Mouse (Mus musculus) CH12.LX (cell line): ENCODE data around the gene Zfp618. TPM values are rescaled to one million over a fixed set of nuclear protein-coding genes. Genes with fewer than 3 reads are reported as not detected.

ENCODE experiments used
- DNase-seq: peaks from one replicate; pipeline ENCODE4 v3.0.0-alpha.2; 2013; ENCODE audit errors: extremely low read depth
- H3K27ac ChIP-seq: 2 replicates; pipeline ENCODE4 v1.5.1; 2012; ENCODE audit warnings: low read depth, mild to moderate bottlenecking, control low read depth, moderate library complexity; ENCODE audit not compliant: insufficient read depth
- H3K27me3 ChIP-seq: replicated peaks from 2 replicates; pipeline ENCODE3; 2012; ENCODE audit warnings: inconsistent platforms
- H3K36me3 ChIP-seq, 2 experiments: replicated peaks in 1 of 2; 2 replicates each; pipeline versions ENCODE3 to v1.6.1; 2012; ENCODE audit warnings: inconsistent platforms in 1 of 2, low read length in 1 of 2, mild to moderate bottlenecking in 1 of 2, mixed read lengths in 1 of 2, moderate library complexity in 1 of 2; ENCODE audit not compliant: control insufficient read depth in 1 of 2, insufficient read depth in 1 of 2
- H3K4me1 ChIP-seq, 2 experiments: 2 replicates each; pipeline ENCODE4 v1.6.1; 2012; ENCODE audit warnings: inconsistent platforms in 1 of 2, moderate library complexity in 1 of 2; ENCODE audit not compliant: insufficient read depth in 2 of 2, control insufficient read depth in 1 of 2
- H3K4me2 ChIP-seq: 2 replicates; pipeline ENCODE4 v1.6.1; 2012; ENCODE audit warnings: low read depth, mild to moderate bottlenecking, control low read depth; ENCODE audit not compliant: poor library complexity, insufficient read depth, severe bottlenecking
- H3K4me3 ChIP-seq, 3 experiments: fragments of 150-350 bp in 1 of 3; sonication (generic) in 1 of 3; replicated peaks in 1 of 3; 2 replicates each; pipeline versions ENCODE3 to v1.5.1; 2011 to 2012; ENCODE audit warnings: low read depth in 2 of 3, low read length in 2 of 3, mild to moderate bottlenecking in 2 of 3, moderate library complexity in 2 of 3, control low read depth in 1 of 3, improper control_type of control experiment in 1 of 3, inconsistent platforms in 1 of 3, mixed read lengths in 1 of 3; ENCODE audit not compliant: poor library complexity in 1 of 3
- H3K79me2 ChIP-seq: replicated peaks from 2 replicates; pipeline ENCODE4 v1.6.1; 2012; ENCODE audit warnings: mild to moderate bottlenecking, moderate library complexity; ENCODE audit not compliant: control insufficient read depth, poor library complexity, insufficient read depth, severe bottlenecking; ENCODE audit errors: extremely low read depth
- H3K9ac ChIP-seq: 2 replicates; pipeline ENCODE4 v1.6.1; 2012; ENCODE audit warnings: low read depth, mild to moderate bottlenecking, control low read depth, moderate library complexity; ENCODE audit not compliant: insufficient read depth
- H3K9me3 ChIP-seq: replicated peaks from 2 replicates; pipeline ENCODE3; 2012; ENCODE audit warnings: low read length, inconsistent platforms, mixed read lengths
- BHLHE40 ChIP-seq: IDR thresholded peaks from 2 replicates; pipeline ENCODE4 v1.6.1; 2011; ENCODE audit warnings: mild to moderate bottlenecking, low read depth, low read length, improper control_type of control experiment
- CHD2 ChIP-seq: IDR thresholded peaks from 2 replicates; pipeline ENCODE4 v1.6.1; 2011; ENCODE audit warnings: low read length, improper control_type of control experiment
- CTCF ChIP-seq, 2 experiments: IDR thresholded peaks in 1 of 2; conservative IDR thresholded peaks in 1 of 2; 2 replicates each; pipeline ENCODE4 v1.5.1; 2011 to 2012; ENCODE audit warnings: low read depth in 2 of 2, low read length in 2 of 2, improper control_type of control experiment in 1 of 2, inconsistent platforms in 1 of 2, mild to moderate bottlenecking in 1 of 2, moderate library complexity in 1 of 2
- E2F4 ChIP-seq: IDR thresholded peaks from 2 replicates; pipeline ENCODE4 v1.6.1; 2011; ENCODE audit warnings: low read depth, low read length, improper control_type of control experiment; ENCODE audit not compliant: insufficient replicate concordance
- ELF1 ChIP-seq: IDR thresholded peaks from 2 replicates; pipeline ENCODE4 v1.6.1; 2014; ENCODE audit warnings: low read depth, mild to moderate bottlenecking, inconsistent platforms, low read length, improper control_type of control experiment
- JUN ChIP-seq: IDR thresholded peaks from 2 replicates; pipeline ENCODE4 v1.6.1; 2011; ENCODE audit warnings: low read depth, mild to moderate bottlenecking, low read length, improper control_type of control experiment, moderate library complexity; ENCODE audit not compliant: insufficient read depth
- MAFK ChIP-seq: IDR thresholded peaks from 2 replicates; pipeline ENCODE4 v1.6.1; 2011; ENCODE audit warnings: low read length, improper control_type of control experiment; ENCODE audit not compliant: insufficient replicate concordance
- MAX ChIP-seq: IDR thresholded peaks from 2 replicates; pipeline ENCODE4 v1.6.1; 2011; ENCODE audit warnings: low read length, improper control_type of control experiment
- MEF2A ChIP-seq: IDR thresholded peaks from 2 replicates; pipeline ENCODE4 v1.6.1; 2014; ENCODE audit warnings: low read depth, mild to moderate bottlenecking, inconsistent platforms, low read length, improper control_type of control experiment, borderline replicate concordance
- MXI1 ChIP-seq: IDR thresholded peaks from 2 replicates; pipeline ENCODE4 v1.6.1; 2011; ENCODE audit warnings: mild to moderate bottlenecking, low read depth, low read length, improper control_type of control experiment
- MYC ChIP-seq: IDR thresholded peaks from 2 replicates; pipeline ENCODE4 v1.6.1; 2011; ENCODE audit warnings: low read depth, mild to moderate bottlenecking, improper control_type of control experiment, low read length
- NELFE ChIP-seq: IDR thresholded peaks from 2 replicates; pipeline ENCODE4 v1.6.1; 2011; ENCODE audit warnings: low read depth, low read length, improper control_type of control experiment
- NRF1 ChIP-seq: IDR thresholded peaks from 2 replicates; pipeline ENCODE4 v1.6.1; 2014; ENCODE audit warnings: low read depth, mild to moderate bottlenecking, inconsistent platforms, low read length, improper control_type of control experiment, moderate library complexity
- PAX5 ChIP-seq: IDR thresholded peaks from 2 replicates; pipeline ENCODE4 v1.6.1; 2012; ENCODE audit warnings: low read length, inconsistent platforms, mixed read lengths
- RAD21 ChIP-seq: IDR thresholded peaks from 2 replicates; pipeline ENCODE4 v1.6.1; 2011; ENCODE audit warnings: low read depth, mild to moderate bottlenecking, low read length, improper control_type of control experiment, moderate library complexity
- RCOR1 ChIP-seq: conservative IDR thresholded peaks from 2 replicates; pipeline ENCODE4 v1.6.1; 2012; ENCODE audit warnings: low read depth, mild to moderate bottlenecking, inconsistent platforms, low read length, improper control_type of control experiment
- SIN3A ChIP-seq: IDR thresholded peaks from 2 replicates; pipeline ENCODE4 v1.6.1; 2012; ENCODE audit warnings: low read length, improper control_type of control experiment, inconsistent platforms
- SMC3 ChIP-seq: IDR thresholded peaks from 2 replicates; pipeline ENCODE4 v1.6.1; 2011; ENCODE audit warnings: low read depth, low read length, improper control_type of control experiment
- TBP ChIP-seq: conservative IDR thresholded peaks from 2 replicates; pipeline ENCODE4 v1.6.1; 2011; ENCODE audit warnings: low read depth, low read length, improper control_type of control experiment
- UBTF ChIP-seq: IDR thresholded peaks from 2 replicates; pipeline ENCODE4 v1.6.1; 2012; ENCODE audit warnings: low read depth, mild to moderate bottlenecking, inconsistent platforms, low read length, improper control_type of control experiment, moderate library complexity
- USF1 ChIP-seq: IDR thresholded peaks from 2 replicates; pipeline ENCODE4 v1.6.1; 2014; ENCODE audit warnings: low read depth, mild to moderate bottlenecking, inconsistent platforms, low read length, improper control_type of control experiment
- USF2 ChIP-seq: conservative IDR thresholded peaks from 2 replicates; pipeline ENCODE4 v1.6.1; 2011; ENCODE audit warnings: low read depth, low read length, improper control_type of control experiment
- ZKSCAN1 ChIP-seq: IDR thresholded peaks from 2 replicates; pipeline ENCODE4 v1.6.1; 2012; ENCODE audit warnings: low read depth, inconsistent platforms, low read length, improper control_type of control experiment, borderline replicate concordance
- dilution Hi-C: fragments of 300-500 bp; cut with MboI; formaldehyde crosslinking; loops from 2 replicates; pipeline ENCODE4 v1.14.3; 2020; ENCODE audit warnings: low sequenced_read_pairs; ENCODE audit not compliant: extremely low pct_unique_long_range_greater_than_20kb, extremely low pct_ligation_motif_present
- in situ Hi-C: fragments of 300-500 bp; cut with MboI; formaldehyde crosslinking; loops from 3 replicates; pipeline ENCODE4 v1.14.3; 2019; ENCODE audit warnings: low sequenced_read_pairs, low pct_ligation_motif_present, low pct_unique_long_range_greater_than_20kb, mixed read lengths
- polyA plus RNA-seq: library from polyadenylated mRNA; unstranded; fragments of >175 nt; gene quantifications from 2 replicates; pipeline ENCODE4 v1.2.1, GENCODE M21; 2012; ENCODE audit warnings: low read depth; ENCODE audit not compliant: insufficient read length
- total RNA-seq, 2 experiments: library from RNA; depleted of rRNA; stranded (reverse); fragments of 300-350 nt in 1 of 2; fragments of >200 nt in 1 of 2; gene quantifications; 2 replicates each; pipeline ENCODE4 v1.2.3; 2012 to 2014

The Zfp618 gene
- total and polyA plus RNA-seq, 3 experiments, result not detected

- Histone ChIP-seq H3K4me3 (no peak overlapping the region), H3K4me2 (no peak overlapping the region), H3K27ac (no peak overlapping the region), H3K9ac (no peak overlapping the region), H3K9me3 (no peaks in the 10 kb centered on the region), H3K79me2 (no peaks in the 10 kb centered on the region), H3K36me3 (no peaks in the 10 kb centered on the region), H3K4me1 (no peaks in the 10 kb centered on the region), H3K27me3 (peaks cover 84% of the 10 kb centered on the region)
- no peak for DNase-seq
- TF ChIP-seq NELFE (no peak), MEF2A (no peak), ZKSCAN1 (no peak), MAX (no peak), BHLHE40 (no peak), MXI1 (no peak), MYC (no peak), JUN (no peak)
- dilution Hi-C loops (no loop called here), in situ Hi-C loops (no loop called here)
These were observed 65.9 kb downstream of the Zfp618 start for GRCm38 (mm10) chr4:63031240-63031639.

- Histone ChIP-seq H3K79me2 (no peaks in the 10 kb centered on the region), H3K4me1 (no peaks in the 10 kb centered on the region), H3K36me3 (no peaks in the 10 kb centered on the region), H3K9me3 (no peaks in the 10 kb centered on the region), H3K27me3 (peaks cover 85% of the 10 kb centered on the region), H3K4me2 (no peak overlapping the region)
- dilution Hi-C loops, result no loop called here
- DNase-seq, result no peak
- in situ Hi-C loops, result no loop called here
- TF ChIP-seq E2F4, result no peak
- TF ChIP-seq NRF1, result no peak
- TF ChIP-seq PAX5, result no peak
- TF ChIP-seq MAFK, result no peak
- TF ChIP-seq SMC3, result no peak
- TF ChIP-seq USF2, result no peak
- TF ChIP-seq USF1, result no peak
- no peak for TF ChIP-seq TBP
- TF ChIP-seq SIN3A, result no peak
- TF ChIP-seq RCOR1, result no peak
- TF ChIP-seq CHD2, result no peak
- no peak for TF ChIP-seq BHLHE40
- no peak for TF ChIP-seq ELF1
- no peak for TF ChIP-seq CTCF (conservative IDR thresholded peaks at IDR 0.05 in 1 of 2, IDR thresholded peaks at IDR 0.05 in 1 of 2; ENCODE audit: low read depth in 2 of 2, low read length in 2 of 2)
- TF ChIP-seq MXI1, result no peak
- no peak for TF ChIP-seq UBTF
- no peak for TF ChIP-seq RAD21
- TF ChIP-seq MYC, result no peak
- TF ChIP-seq, all 38 proteins: peak for 0
- Histone ChIP-seq H3K4me3 (no peak overlapping the region), H3K9ac (no peak overlapping the region), H3K27ac (no peak overlapping the region)
These were observed 67.2 kb downstream of the Zfp618 start for GRCm38 (mm10) chr4:63032581-63033006.
